Mouse (Mus musculus) C2C12 (cell line): Measurements from ENCODE around the gene Ugt1a6b.

Experiments used
- CEBPB ChIP-seq: IDR thresholded peaks from one replicate; pipeline ENCODE4 v1.6.1; 2011; ENCODE audit warnings: low read depth, mild to moderate bottlenecking, control low read depth, moderate library complexity
- CTCF ChIP-seq: IDR thresholded peaks from one replicate; pipeline ENCODE4 v1.5.1; 2011; ENCODE audit not compliant: control insufficient read depth, insufficient read depth, insufficient read length
- FOSL1 ChIP-seq: IDR thresholded peaks from one replicate; pipeline ENCODE4 v1.8.0; 2011; ENCODE audit warnings: mild to moderate bottlenecking, low read length; ENCODE audit not compliant: poor library complexity, insufficient read depth, severe bottlenecking
- MAX ChIP-seq: IDR thresholded peaks from one replicate; pipeline ENCODE4 v1.6.1; 2011; ENCODE audit warnings: mild to moderate bottlenecking, control low read depth
- USF1 ChIP-seq: IDR thresholded peaks from one replicate; pipeline ENCODE4 v1.6.1; 2011; ENCODE audit warnings: low read depth, mild to moderate bottlenecking, control low read depth, moderate library complexity

- TF ChIP-seq CTCF, result no peak
- no peak for TF ChIP-seq FOSL1
- no peak for TF ChIP-seq CEBPB
- no peak for TF ChIP-seq MAX
- TF ChIP-seq USF1, result no peak
Observed at GRCm38 (mm10) chr1:88218051-88218450, 115.0 kb downstream of the Ugt1a6b start.
